Mouse (Mus musculus): Measurements from ENCODE around the gene Bmp8a. TPM values are rescaled to one million over a fixed set of nuclear protein-coding genes. Genes with fewer than 3 reads are reported as not detected.
"Not testable (repeated sequence)": the region's sequence is repeated elsewhere in the genome, so short reads cannot be mapped to it uniquely, and the experiment has no call there.

The Bmp8a gene
- polyA plus RNA-seq, 1 experiment, result 0.41 TPM

DNA sequence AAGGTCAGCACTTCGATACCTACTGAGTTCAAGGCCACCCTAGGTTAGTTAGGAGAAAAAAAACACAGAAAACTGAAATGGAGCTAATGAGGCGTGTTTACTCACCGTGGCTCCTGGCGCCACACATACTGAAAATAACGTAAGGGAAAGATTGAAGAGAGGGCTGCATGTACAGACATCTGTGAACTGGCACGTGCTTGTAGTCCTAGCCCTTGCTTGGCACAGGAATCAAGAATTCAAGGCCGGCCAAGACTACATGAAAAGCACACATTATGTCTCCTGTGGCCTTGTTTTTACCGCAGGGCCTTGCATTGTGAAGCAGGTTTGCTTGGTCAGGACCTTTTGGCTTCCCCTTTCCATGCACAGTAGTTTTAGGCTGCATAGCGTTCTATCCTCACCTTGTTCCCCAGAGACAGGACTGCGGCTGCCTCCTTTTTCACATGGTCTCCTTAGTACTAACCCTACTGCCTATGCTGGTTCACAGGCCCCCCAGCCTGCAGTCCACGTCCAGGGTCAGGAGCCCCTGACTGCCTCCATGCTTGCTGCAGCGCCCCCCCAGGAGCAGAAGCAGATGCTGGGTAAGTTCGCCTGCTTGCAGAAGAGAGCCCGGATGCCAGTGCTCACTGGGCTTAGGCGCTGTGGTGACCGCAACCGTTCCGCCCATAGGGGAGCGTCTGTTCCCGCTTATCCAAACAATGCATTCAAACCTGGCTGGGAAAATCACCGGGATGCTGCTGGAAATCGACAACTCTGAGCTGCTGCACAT lies 45.7 kb downstream of the Bmp8a start:
- no peak for DNase-seq (ENCODE audit: low read depth in 1 of 2, low spot score in 2 of 2)
- 94% methylated on average over 22 of the region's 22 CpGs for WGBS
- Histone ChIP-seq H3K27me3 (ENCODE audit: control insufficient read depth, insufficient read depth, low read length) (no peaks in the 10 kb centered on the region), H3K27ac (ENCODE audit: insufficient read depth, low read length) (no peak overlapping the region), H3K36me3 (ENCODE audit: control insufficient read depth, insufficient read depth, low read length) (peaks cover 55% of the 10 kb centered on the region), H3K4me1 (ENCODE audit: control insufficient read depth, insufficient read depth, insufficient read length) (no peaks in the 10 kb centered on the region), H3K4me3 (ENCODE audit: extremely low read depth, insufficient read depth, insufficient read length) (no peak overlapping the region)
- no peak for TF ChIP-seq CTCF (IDR thresholded peaks at IDR 0.05; ENCODE audit: extremely low read depth, insufficient read depth, insufficient read length, insufficient replicate concordance)
- TF ChIP-seq POLR2A (IDR thresholded peaks at IDR 0.05; ENCODE audit: low read depth, low read length), result no peak

DNA sequence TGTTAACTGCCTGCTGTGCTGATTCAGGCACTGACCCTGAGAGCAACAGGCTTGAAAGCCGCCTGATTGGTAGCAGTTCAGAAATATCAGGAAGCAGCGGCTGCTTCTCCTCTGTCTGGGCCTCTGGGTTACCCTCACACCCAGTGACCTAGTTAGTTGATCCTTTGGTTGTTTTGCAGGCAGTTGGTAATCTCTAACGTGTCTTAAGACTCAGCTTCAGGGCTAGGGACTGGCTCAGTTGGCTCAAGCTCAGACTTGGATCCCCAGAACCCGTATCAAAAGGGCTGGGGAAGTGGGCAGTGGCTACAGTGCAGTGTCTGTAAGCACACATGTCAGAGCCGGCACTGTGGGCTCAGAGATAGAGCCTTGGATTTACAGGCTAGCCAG lies 46.9 kb downstream of the Bmp8a start:
- DNase-seq (ENCODE audit: low read depth in 1 of 2, low spot score in 2 of 2), result no peak
- no peak overlapping the region for H3K27ac ChIP-seq (ENCODE audit: insufficient read depth, low read length)
- H3K4me3 ChIP-seq (ENCODE audit: extremely low read depth, insufficient read depth, insufficient read length), result no peak overlapping the region
- H3K4me1 ChIP-seq (ENCODE audit: control insufficient read depth, insufficient read depth, insufficient read length), result no peaks in the 10 kb centered on the region
- no peaks in the 10 kb centered on the region for H3K27me3 ChIP-seq (ENCODE audit: control insufficient read depth, insufficient read depth, low read length)
- no peak for TF ChIP-seq CTCF (IDR thresholded peaks at IDR 0.05; ENCODE audit: extremely low read depth, insufficient read depth, insufficient read length, insufficient replicate concordance)
- 92% methylated on average over 5 of the region's 5 CpGs for WGBS
- H3K36me3 ChIP-seq (ENCODE audit: control insufficient read depth, insufficient read depth, low read length), result peaks cover 63% of the 10 kb centered on the region

DNA sequence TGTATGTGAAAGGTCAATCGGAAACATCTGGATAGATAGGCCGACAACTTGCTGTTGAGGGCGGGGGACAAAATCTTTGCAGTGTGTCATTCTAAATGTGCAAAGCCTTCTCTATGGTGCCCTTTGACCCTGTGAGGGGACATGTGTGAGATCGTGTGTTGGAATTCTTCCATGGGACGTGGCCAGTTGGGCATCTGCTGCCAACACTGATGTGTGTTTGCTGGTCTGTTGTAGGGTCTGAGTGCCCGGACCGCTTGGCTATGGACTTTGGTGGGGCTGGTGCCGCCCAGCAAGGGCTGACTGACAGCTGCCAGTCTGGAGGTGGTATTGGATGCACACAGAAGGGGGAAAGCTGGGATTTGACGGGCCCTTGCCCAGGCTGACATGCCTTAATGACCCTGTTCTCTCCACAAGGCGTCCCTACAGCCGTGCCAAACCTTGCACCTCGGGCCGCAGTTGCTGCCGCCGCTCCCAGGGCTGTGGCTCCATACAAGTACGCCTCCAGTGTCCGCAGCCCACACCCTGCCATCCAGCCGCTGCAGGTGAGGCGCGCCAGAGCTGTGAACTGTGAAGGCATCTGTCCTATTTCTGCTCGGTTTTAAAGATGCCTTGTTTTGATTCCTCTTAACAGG lies 47.4 kb downstream of the Bmp8a start:
- 93% methylated on average over 21 of the region's 21 CpGs for WGBS
- no peaks in the 10 kb centered on the region for H3K27me3 ChIP-seq (ENCODE audit: control insufficient read depth, insufficient read depth, low read length)
- H3K4me1 ChIP-seq (ENCODE audit: control insufficient read depth, insufficient read depth, insufficient read length), result no peaks in the 10 kb centered on the region
- TF ChIP-seq CTCF (IDR thresholded peaks at IDR 0.05; ENCODE audit: extremely low read depth, insufficient read depth, insufficient read length, insufficient replicate concordance), result no peak
- no peak for TF ChIP-seq POLR2A (IDR thresholded peaks at IDR 0.05; ENCODE audit: low read depth, low read length)
- peaks cover 67% of the 10 kb centered on the region for H3K36me3 ChIP-seq (ENCODE audit: control insufficient read depth, insufficient read depth, low read length)
- DNase-seq (ENCODE audit: low read depth in 1 of 2, low spot score in 2 of 2), result no peak
- no peak overlapping the region for H3K27ac ChIP-seq (ENCODE audit: insufficient read depth, low read length)
- H3K4me3 ChIP-seq (ENCODE audit: extremely low read depth, insufficient read depth, insufficient read length), result no peak overlapping the region

DNA sequence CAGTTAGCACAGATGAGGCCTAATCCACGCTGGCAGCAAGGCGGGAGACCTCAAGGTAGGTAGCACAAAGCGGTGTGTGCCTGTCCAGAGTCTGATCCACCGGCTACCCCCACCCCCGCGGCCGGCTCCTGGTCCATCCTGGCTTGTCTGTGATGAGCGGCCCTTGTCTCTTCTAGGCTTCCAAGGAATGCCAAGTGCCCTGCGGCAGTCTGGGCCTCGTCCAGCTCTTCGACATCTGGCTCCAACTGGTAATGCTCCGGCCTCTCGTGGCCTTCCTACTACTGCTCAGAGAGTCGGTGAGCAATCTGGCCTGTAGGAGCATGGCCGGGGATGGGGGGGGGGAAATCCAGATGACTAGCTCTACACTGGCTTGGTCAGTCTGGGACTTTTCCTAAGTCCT lies 48.0 kb downstream of the Bmp8a start:
- H3K4me3 ChIP-seq (ENCODE audit: extremely low read depth, insufficient read depth, insufficient read length); H3K27me3 ChIP-seq (ENCODE audit: control insufficient read depth, insufficient read depth, low read length); H3K27ac ChIP-seq (ENCODE audit: insufficient read depth, low read length); DNase-seq (ENCODE audit: low read depth in 1 of 2, low spot score in 2 of 2); H3K4me1 ChIP-seq (ENCODE audit: control insufficient read depth, insufficient read depth, insufficient read length): not testable (repeated sequence)
- WGBS, result 97% methylated on average over 15 of the region's 15 CpGs
- H3K36me3 ChIP-seq (ENCODE audit: control insufficient read depth, insufficient read depth, low read length), result peaks cover 66% of the 10 kb centered on the region

DNA sequence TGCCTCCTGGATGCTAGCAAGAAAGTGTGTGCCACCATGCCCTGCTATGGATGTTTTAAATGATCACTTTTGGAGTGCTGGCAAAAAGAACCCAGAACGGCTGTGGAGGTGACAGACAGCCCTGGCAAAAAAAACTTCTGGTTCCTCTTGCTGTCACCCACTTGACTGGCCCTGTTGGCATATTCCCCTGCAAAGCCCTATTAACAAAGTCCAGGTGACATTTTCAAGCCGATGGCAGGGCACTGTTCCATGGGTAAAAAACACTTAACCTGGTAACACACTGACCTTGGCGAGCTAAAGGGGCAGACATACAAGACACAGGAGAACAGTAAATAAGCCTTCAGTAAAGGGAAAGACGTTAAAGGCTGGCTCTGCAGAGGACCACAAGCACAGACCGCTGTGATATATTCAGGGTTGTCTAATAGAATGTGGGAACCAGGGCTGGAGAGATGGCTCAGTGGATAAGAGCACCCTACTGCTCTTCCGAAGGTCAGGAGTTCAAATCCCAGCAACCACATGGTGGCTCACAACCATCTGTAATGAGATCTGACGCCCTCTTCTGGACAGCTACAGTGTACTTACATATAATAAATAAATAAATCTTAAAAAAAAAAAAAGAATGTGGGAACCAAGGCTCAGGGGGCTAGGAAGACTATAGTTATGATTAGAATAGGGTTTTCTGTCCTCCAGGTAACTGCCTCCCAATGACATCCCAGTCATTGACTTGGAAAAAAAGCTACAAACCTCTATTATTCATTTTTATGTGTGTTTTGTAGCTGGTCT lies 49.2 kb downstream of the Bmp8a start:
- Histone ChIP-seq H3K4me3 (ENCODE audit: extremely low read depth, insufficient read depth, insufficient read length) (no peak overlapping the region), H3K4me1 (ENCODE audit: control insufficient read depth, insufficient read depth, insufficient read length) (no peaks in the 10 kb centered on the region), H3K36me3 (ENCODE audit: control insufficient read depth, insufficient read depth, low read length) (peaks cover 66% of the 10 kb centered on the region), H3K27ac (ENCODE audit: insufficient read depth, low read length) (no peak overlapping the region), H3K27me3 (ENCODE audit: control insufficient read depth, insufficient read depth, low read length) (no peaks in the 10 kb centered on the region)
- DNase-seq (ENCODE audit: low read depth in 1 of 2, low spot score in 2 of 2), result no peak
- 84% methylated on average over 7 of the region's 7 CpGs for WGBS
- TF ChIP-seq POLR2A (IDR thresholded peaks at IDR 0.05; ENCODE audit: low read depth, low read length), result no peak
- no peak for TF ChIP-seq CTCF (IDR thresholded peaks at IDR 0.05; ENCODE audit: extremely low read depth, insufficient read depth, insufficient read length, insufficient replicate concordance)

GRCm38 (mm10) chr4:123292989-123293388 lies 50.1 kb downstream of the Bmp8a start:
- no peak for TF ChIP-seq POLR2A (IDR thresholded peaks at IDR 0.05; ENCODE audit: low read depth, low read length)
- no peak for TF ChIP-seq CTCF (IDR thresholded peaks at IDR 0.05; ENCODE audit: extremely low read depth, insufficient read depth, insufficient read length, insufficient replicate concordance)
- Histone ChIP-seq H3K4me3 (ENCODE audit: extremely low read depth, insufficient read depth, insufficient read length) (no peak overlapping the region), H3K27me3 (ENCODE audit: control insufficient read depth, insufficient read depth, low read length) (no peaks in the 10 kb centered on the region), H3K36me3 (ENCODE audit: control insufficient read depth, insufficient read depth, low read length) (peaks cover 67% of the 10 kb centered on the region), H3K27ac (ENCODE audit: insufficient read depth, low read length) (no peak overlapping the region), H3K4me1 (ENCODE audit: control insufficient read depth, insufficient read depth, insufficient read length) (no peaks in the 10 kb centered on the region)
- no peak for DNase-seq (ENCODE audit: low read depth in 1 of 2, low spot score in 2 of 2)
- WGBS, result 86% methylated on average over 7 of the region's 7 CpGs

DNA sequence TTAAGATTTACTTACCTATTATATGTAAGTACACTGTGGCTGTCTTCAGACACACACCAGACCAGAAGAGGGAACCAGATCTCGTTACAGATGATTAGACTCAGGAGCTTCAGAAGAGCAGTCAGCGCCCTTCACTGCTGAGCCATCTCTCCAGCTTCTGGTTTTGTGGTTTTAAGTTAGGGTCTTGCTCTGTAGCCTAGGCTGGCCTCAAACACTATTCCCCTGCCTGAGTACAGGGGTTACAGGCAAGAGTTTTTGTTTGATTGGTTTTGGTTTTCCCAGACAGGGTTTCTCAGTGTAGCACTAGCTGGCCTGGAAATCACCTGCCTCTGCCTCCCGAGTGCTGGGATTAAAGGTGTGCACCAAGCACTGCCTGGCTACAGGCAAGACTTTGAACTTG lies 50.7 kb downstream of the Bmp8a start:
- 84% methylated on average over 3 of the region's 3 CpGs for WGBS
- no peak for DNase-seq (ENCODE audit: low read depth in 1 of 2, low spot score in 2 of 2)
- Histone ChIP-seq H3K36me3 (ENCODE audit: control insufficient read depth, insufficient read depth, low read length) (peaks cover 66% of the 10 kb centered on the region), H3K27ac (ENCODE audit: insufficient read depth, low read length) (no peak overlapping the region), H3K4me1 (ENCODE audit: control insufficient read depth, insufficient read depth, insufficient read length) (no peaks in the 10 kb centered on the region), H3K27me3 (ENCODE audit: control insufficient read depth, insufficient read depth, low read length) (no peaks in the 10 kb centered on the region), H3K4me3 (ENCODE audit: extremely low read depth, insufficient read depth, insufficient read length) (no peak overlapping the region)
- TF ChIP-seq POLR2A (IDR thresholded peaks at IDR 0.05; ENCODE audit: low read depth, low read length) (no peak), CTCF (IDR thresholded peaks at IDR 0.05; ENCODE audit: extremely low read depth, insufficient read depth, insufficient read length, insufficient replicate concordance) (no peak)

Measured in spleen, adult 2 months (tissue).